8 mouse cellular contexts compared by ENCODE assay signal in the genomic region with DNA sequence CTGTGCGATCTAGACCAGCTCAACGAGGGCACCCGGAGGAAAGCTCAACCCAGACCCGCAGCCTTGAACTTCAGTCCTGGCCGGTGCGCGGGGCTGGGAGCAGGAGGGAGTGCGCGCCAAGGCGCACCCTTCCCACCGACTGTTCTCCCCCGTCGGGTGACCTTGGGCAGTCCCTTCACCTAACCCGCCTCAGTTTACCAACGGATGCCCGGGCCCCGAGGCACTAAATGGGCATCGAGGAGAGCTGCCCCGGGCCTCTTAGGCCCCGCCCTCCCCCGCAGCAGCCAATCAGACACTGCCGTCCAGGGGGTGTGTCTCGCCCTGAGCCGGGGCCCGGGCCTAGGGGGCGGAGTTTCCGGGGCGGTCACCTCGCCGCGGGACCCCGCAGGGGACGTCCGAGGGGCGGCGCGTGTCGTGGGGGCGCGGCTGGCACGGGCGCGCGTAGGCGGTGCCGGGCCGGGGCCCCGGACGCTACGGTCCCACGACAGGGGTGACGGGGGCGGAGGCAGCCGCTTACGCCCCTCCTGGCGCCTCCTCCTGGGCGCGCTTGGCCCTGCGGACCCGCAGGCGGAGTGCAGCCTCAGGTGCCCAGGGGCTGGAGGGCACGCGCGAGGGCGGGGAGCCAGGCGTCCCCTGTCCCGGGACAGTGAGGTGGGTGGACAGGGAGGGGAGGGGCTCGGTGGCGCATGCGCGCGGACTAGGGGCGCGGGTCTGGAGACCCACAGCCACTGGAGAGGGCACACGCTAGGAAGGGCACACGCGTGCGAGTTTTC. TPM values are rescaled to one million over a fixed set of nuclear protein-coding genes. Genes with fewer than 3 reads are reported as not detected.
DNase-seq lines count a peak whose midpoint lies in the region; ATAC-seq and TF ChIP-seq lines count a peak whose summit lies in the region.

No protein-coding gene starts in this region.

- H3K9ac ChIP-seq in ES-Bruce4 (ENCODE audit: low read depth, poor library complexity, severe bottlenecking) = peak overlapping the region; percentile 57
- H3K9ac ChIP-seq in forebrain, embryonic 14.5 days (ENCODE audit: low read length) = peak overlapping the region; percentile 46

- TF ChIP-seq EP300 in ES-Bruce4 (IDR thresholded peaks at IDR 0.05; ENCODE audit: insufficient read depth, low read depth, low read length) = no peak

- ATAC-seq in forebrain, embryonic 14.5 days = peak; percentile 95
- 0 out of 2 replicates have a peak, but pooled peaks have one; percentile 27 for ATAC-seq in neutrophil, adult 5-6 weeks (ENCODE audit: extremely low read depth, insufficient number of reproducible peaks, low FRiP score, poor library complexity, severe bottlenecking)

- TF ChIP-seq CTCF in ES-Bruce4 (IDR thresholded peaks at IDR 0.05; ENCODE audit: low read depth, low read length) = no peak

- H3K27ac ChIP-seq in ES-Bruce4 (ENCODE audit: insufficient read depth, low read length) = no peak overlapping the region
- H3K27ac ChIP-seq in forebrain, embryonic 14.5 days (ENCODE audit: low read depth, low read length) = no peak overlapping the region

- H3K9me3 ChIP-seq in ES-Bruce4 (replicated peaks; ENCODE audit: control insufficient read depth, insufficient read depth, low read length, poor library complexity, severe bottlenecking) = no peaks in the 10 kb centered on the region
- no peaks in the 10 kb centered on the region for H3K9me3 ChIP-seq in forebrain, embryonic 14.5 days (replicated peaks; ENCODE audit: control insufficient read depth, low read length)

- H3K36me3 ChIP-seq in ES-Bruce4 (ENCODE audit: control insufficient read depth, insufficient read depth, low read length, poor library complexity, severe bottlenecking) = no peaks in the 10 kb centered on the region
- H3K36me3 ChIP-seq in forebrain, embryonic 14.5 days (ENCODE audit: control insufficient read depth, insufficient read depth, low read length) = no peaks in the 10 kb centered on the region

- H3K27me3 ChIP-seq in ES-Bruce4 (ENCODE audit: control insufficient read depth, insufficient read depth, low read length, poor library complexity, severe bottlenecking) = no peaks in the 10 kb centered on the region
- H3K27me3 ChIP-seq in forebrain, embryonic 14.5 days (replicated peaks; ENCODE audit: control insufficient read depth, insufficient read depth, low read length) = peaks cover 43% of the 10 kb centered on the region

- no peaks in the 10 kb centered on the region for H3K4me1 ChIP-seq in ES-Bruce4 (ENCODE audit: control insufficient read depth, insufficient read depth, low read length)
- H3K4me1 ChIP-seq in forebrain, embryonic 14.5 days (ENCODE audit: control insufficient read depth, insufficient read depth, low read length) = peaks cover 4% of the 10 kb centered on the region

- H3K4me3 ChIP-seq in ES-Bruce4 (ENCODE audit: low read depth, low read length) = peak overlapping the region; percentile 70
- H3K4me3 ChIP-seq in forebrain, embryonic 14.5 days (ENCODE audit: low read depth, low read length) = peak overlapping the region; percentile 55

- intact Hi-C loops in heart, postnatal 14 days (cut with DNase I) = loop anchor here (5.0 kb wide), 1 partner anchor 77 kb away; a partner anchor contains a TSS

- no peak for TF ChIP-seq POLR2A in ES-Bruce4 (IDR thresholded peaks at IDR 0.05; ENCODE audit: insufficient read depth, low read length)

- H3K4me2 ChIP-seq in forebrain, embryonic 14.5 days (ENCODE audit: low read length) = peak overlapping the region; percentile 80

- WGBS in forebrain, embryonic 14.5 days = 1% methylated on average over 67 of the region's 78 CpGs
- under 1% methylated on average over 78 of the region's 78 CpGs for WGBS in large intestine, adult 2 months

- peak; percentile 52 for DNase-seq in c-Kit-positive CD71-positive TER-119-negative erythroid progenitor cells, embryonic 14.5 days (ENCODE audit: low read depth)
- peak; percentile 76 for DNase-seq in forebrain, embryonic 14.5 days (ENCODE audit: low spot score)
- DNase-seq in heart, postnatal 14 days = peak; percentile 96 to 97
- DNase-seq in large intestine, adult 2 months (ENCODE audit: low read depth, low spot score) = peak; percentile 75
- peak; percentile 94 to 97 for DNase-seq in lung, adult 18-20 months
- peak; percentile 88 for DNase-seq in testis, postnatal 14 days (ENCODE audit: low spot score)

RNA-seq across cellular contexts. Expression of a gene that starts 0.5 kb away (rescaled TPM):
- polyA plus RNA-seq in ES-Bruce4 (2011; ENCODE audit: insufficient read depth, insufficient read length, low read depth, missing spikeins) = 0.28 and 0.43 TPM in 2 replicates
- 0.67 and 0.73 TPM in 2 replicates for polyA plus RNA-seq in forebrain, embryonic 14.5 days (2014; fragmentation: Nextera tagmentation; extraction: Ambion mirVana)
- 10 to 100 TPM; 50.7 to 60.1 TPM for total RNA-seq in heart, postnatal 14 days (2021)
- 5.3 and 12.8 TPM in 2 replicates for polyA plus RNA-seq in large intestine, adult 2 months (2012; rRNA removed)
- not detected in 2 replicates for total RNA-seq in neutrophil, adult 5-6 weeks (2017)
